Mouse (Mus musculus) heart, embryonic 16.5 days (tissue): ENCODE results near the gene Brox. TPM values are rescaled to one million over a fixed set of nuclear protein-coding genes. Genes with fewer than 3 reads are reported as not detected.
"Not testable (repeated sequence)": the region's sequence is repeated elsewhere in the genome, so short reads cannot be mapped to it uniquely, and the experiment has no call there.

ENCODE experiments used
- ATAC-seq: fragments of 200-750 bp; cut with Nextera tagmentation; replicated peaks from 2 replicates; pipeline ENCODE4 v1.8.0; 2017; ENCODE audit warnings: moderate number of reproducible peaks; ENCODE audit not compliant: insufficient read depth, low FRiP score; ENCODE audit errors: extremely low read depth
- H3K27ac ChIP-seq: fragments of 300-500 bp; sonication (generic); 2 replicates; pipeline ENCODE4 v1.5.1; 2014; ENCODE audit warnings: mild to moderate bottlenecking, low read length, control low read depth, moderate library complexity
- H3K27me3 ChIP-seq: fragments of 300-500 bp; sonication (generic); 2 replicates; pipeline ENCODE4 v1.6.1; 2014; ENCODE audit warnings: low read length, mixed read lengths; ENCODE audit not compliant: control insufficient read depth, insufficient read depth
- H3K36me3 ChIP-seq: fragments of 300-500 bp; sonication (generic); 2 replicates; pipeline ENCODE4 v1.6.1; 2014; ENCODE audit not compliant: control insufficient read depth, insufficient read depth
- H3K4me1 ChIP-seq: fragments of 300-500 bp; sonication (generic); 2 replicates; pipeline ENCODE4 v1.6.1; 2014; ENCODE audit warnings: low read length, mixed read lengths; ENCODE audit not compliant: control insufficient read depth, insufficient read depth
- H3K4me2 ChIP-seq: fragments of 300-500 bp; sonication (generic); 2 replicates; pipeline ENCODE4 v1.6.1; 2014; ENCODE audit warnings: low read depth, mild to moderate bottlenecking, control low read depth, low read length
- H3K4me3 ChIP-seq: fragments of 300-500 bp; sonication (generic); 2 replicates; pipeline ENCODE4 v1.5.1; 2014; ENCODE audit warnings: mild to moderate bottlenecking, control low read depth, low read length
- H3K9ac ChIP-seq: fragments of 300-500 bp; sonication (generic); 2 replicates; pipeline ENCODE4 v1.6.1; 2014; ENCODE audit warnings: low read length, control low read depth
- H3K9me3 ChIP-seq: fragments of 300-500 bp; sonication (generic); replicated peaks from 2 replicates; pipeline ENCODE4 v1.6.1; 2016; ENCODE audit warnings: low read length; ENCODE audit not compliant: control insufficient read depth
- WGBS: fragments of 180-500 bp; shearing (Covaris S2); extraction: QIAGEN DNeasy Blood & Tissue Kit; methylation state at CpG from one replicate; pipeline ENCODE4 v1.1.7; 2014; 5-methylcytosine and 5-hydroxymethylcytosine counted together
- polyA plus RNA-seq: library from polyadenylated mRNA; unstranded; fragments of >200 nt; fragmentation: Nextera tagmentation; extraction: Ambion mirVana; gene quantifications from 2 replicates; pipeline ENCODE4 v1.2.1, GENCODE M21; 2015

The Brox gene
- polyA plus RNA-seq, result 46.9 and 48.1 TPM in 2 replicates

GRCm38 (mm10) chr1:183296877-183297383 lies at the start of gene Brox:
TSS of gene Brox (minus strand) at chr1:183297269.
- Histone ChIP-seq H3K4me1 (no peaks in the 10 kb centered on the region), H3K27ac (peak within 1 kb of the TSS; percentile 67), H3K27me3 (no peaks in the 10 kb centered on the region), H3K9ac (peak within 1 kb of the TSS; percentile 69), H3K4me3 (peak within 1 kb of the TSS; percentile 57), H3K36me3 (peaks cover 6% of the 10 kb centered on the region; the same call in 1 of the 2 replicates), H3K9me3 (no peaks in the 10 kb centered on the region), H3K4me2 (peak within 1 kb of the TSS; percentile 63)
- WGBS, result 0% methylated on average over 37 of the region's 39 CpGs
- ATAC-seq, result peak; percentile 88

GRCm38 (mm10) chr1:183345817-183346195 lies 48.7 kb upstream of the Brox start:
- peak overlapping the region; percentile 83 for H3K4me2 ChIP-seq
- peaks cover 10% of the 10 kb centered on the region for H3K4me1 ChIP-seq
- no peak for ATAC-seq
- H3K4me3 ChIP-seq, result peak overlapping the region; percentile 99
- H3K9ac ChIP-seq, result peak overlapping the region; percentile 94
- H3K9me3 ChIP-seq, result no peaks in the 10 kb centered on the region
- H3K36me3 ChIP-seq, result peaks cover 22% of the 10 kb centered on the region
- H3K27ac ChIP-seq, result peak overlapping the region; percentile 87
- no peaks in the 10 kb centered on the region for H3K27me3 ChIP-seq
- WGBS, result 2% methylated on average over 10 of the region's 10 CpGs

- peaks cover 23% of the 10 kb centered on the region; the same call in 1 of the 2 replicates for H3K36me3 ChIP-seq
- ATAC-seq, result peak; percentile 95
- peak overlapping the region; percentile 83 for H3K4me2 ChIP-seq
These were observed 48.1 kb upstream of the Brox start for GRCm38 (mm10) chr1:183344886-183345816.

GRCm38 (mm10) chr1:183342902-183343301 lies 45.8 kb upstream of the Brox start:
- H3K4me1 ChIP-seq, result peaks cover 10% of the 10 kb centered on the region
- peaks cover 24% of the 10 kb centered on the region; the same call in 1 of the 2 replicates for H3K36me3 ChIP-seq
- not testable (repeated sequence) for ATAC-seq, H3K27ac ChIP-seq, H3K4me2 ChIP-seq, H3K9me3 ChIP-seq, H3K27me3 ChIP-seq, H3K4me3 ChIP-seq, H3K9ac ChIP-seq
- WGBS, result 93% methylated on average over 1 of the region's 1 CpGs

More at GRCm38 (mm10) chr1:183344886-183345816, 48.1 kb upstream of the Brox start:
- peak overlapping the region; percentile 87 for H3K27ac ChIP-seq
- H3K27me3 ChIP-seq, result no peaks in the 10 kb centered on the region
- peak overlapping the region; percentile 94 for H3K9ac ChIP-seq
- peak overlapping the region; percentile 99 for H3K4me3 ChIP-seq
- WGBS, result under 1% methylated on average over 72 of the region's 72 CpGs
- peaks cover 10% of the 10 kb centered on the region for H3K4me1 ChIP-seq
- H3K9me3 ChIP-seq, result no peaks in the 10 kb centered on the region

- H3K36me3 ChIP-seq, result peaks cover 66% of the 10 kb centered on the region
- H3K4me3 ChIP-seq, result no peak overlapping the region
- ATAC-seq, result no peak
- no peak overlapping the region for H3K27ac ChIP-seq
- H3K4me2 ChIP-seq, result no peak overlapping the region
- peaks cover 3% of the 10 kb centered on the region for H3K9me3 ChIP-seq
- 85% methylated on average over 8 of the region's 8 CpGs for WGBS
- no peaks in the 10 kb centered on the region for H3K27me3 ChIP-seq
- H3K9ac ChIP-seq, result no peak overlapping the region
- no peaks in the 10 kb centered on the region for H3K4me1 ChIP-seq
These were observed 30.1 kb upstream of the Brox start for GRCm38 (mm10) chr1:183327171-183327570.

- WGBS, result 96% methylated on average over 6 of the region's 6 CpGs
- Histone ChIP-seq H3K4me3 (no peak overlapping the region), H3K36me3 (peaks cover 55% of the 10 kb centered on the region), H3K4me1 (no peaks in the 10 kb centered on the region), H3K9ac (no peak overlapping the region), H3K9me3 (peaks cover 3% of the 10 kb centered on the region), H3K27ac (no peak overlapping the region), H3K4me2 (no peak overlapping the region), H3K27me3 (no peaks in the 10 kb centered on the region)
- no peak for ATAC-seq
These were observed 27.4 kb upstream of the Brox start for GRCm38 (mm10) chr1:183324433-183324832.

GRCm38 (mm10) chr1:183323923-183324322 lies 26.9 kb upstream of the Brox start:
- peaks cover 50% of the 10 kb centered on the region for H3K36me3 ChIP-seq
- H3K27me3 ChIP-seq, result no peaks in the 10 kb centered on the region
- no peak overlapping the region for H3K4me3 ChIP-seq
- no peaks in the 10 kb centered on the region for H3K4me1 ChIP-seq
- H3K4me2 ChIP-seq, result no peak overlapping the region
- no peak overlapping the region for H3K9ac ChIP-seq
- WGBS, result 94% methylated on average over 2 of the region's 2 CpGs
- no peak overlapping the region for H3K27ac ChIP-seq
- no peak for ATAC-seq
- peaks cover 3% of the 10 kb centered on the region for H3K9me3 ChIP-seq

- H3K36me3 ChIP-seq, result peaks cover 47% of the 10 kb centered on the region
- not testable (repeated sequence) for H3K4me1 ChIP-seq, ATAC-seq, H3K4me3 ChIP-seq, H3K9me3 ChIP-seq, H3K27ac ChIP-seq, H3K9ac ChIP-seq, H3K27me3 ChIP-seq, H3K4me2 ChIP-seq
- 88% methylated on average over 5 of the region's 5 CpGs for WGBS
These were observed 25.4 kb upstream of the Brox start for GRCm38 (mm10) chr1:183322496-183322895.

GRCm38 (mm10) chr1:183320708-183321107 lies 23.6 kb upstream of the Brox start:
- peaks cover 3% of the 10 kb centered on the region for H3K9me3 ChIP-seq
- H3K36me3 ChIP-seq, result peaks cover 48% of the 10 kb centered on the region
- no peaks in the 10 kb centered on the region for H3K4me1 ChIP-seq
- no peak overlapping the region for H3K4me3 ChIP-seq
- WGBS, result 48% methylated on average over 3 of the region's 3 CpGs
- no peak overlapping the region for H3K27ac ChIP-seq
- H3K27me3 ChIP-seq, result no peaks in the 10 kb centered on the region
- no peak overlapping the region for H3K9ac ChIP-seq
- no peak; the same call in 1 of the 2 replicates for ATAC-seq
- H3K4me2 ChIP-seq, result no peak overlapping the region
